Mouse (Mus musculus): ENCODE results near the gene Rnf168.

DNA sequence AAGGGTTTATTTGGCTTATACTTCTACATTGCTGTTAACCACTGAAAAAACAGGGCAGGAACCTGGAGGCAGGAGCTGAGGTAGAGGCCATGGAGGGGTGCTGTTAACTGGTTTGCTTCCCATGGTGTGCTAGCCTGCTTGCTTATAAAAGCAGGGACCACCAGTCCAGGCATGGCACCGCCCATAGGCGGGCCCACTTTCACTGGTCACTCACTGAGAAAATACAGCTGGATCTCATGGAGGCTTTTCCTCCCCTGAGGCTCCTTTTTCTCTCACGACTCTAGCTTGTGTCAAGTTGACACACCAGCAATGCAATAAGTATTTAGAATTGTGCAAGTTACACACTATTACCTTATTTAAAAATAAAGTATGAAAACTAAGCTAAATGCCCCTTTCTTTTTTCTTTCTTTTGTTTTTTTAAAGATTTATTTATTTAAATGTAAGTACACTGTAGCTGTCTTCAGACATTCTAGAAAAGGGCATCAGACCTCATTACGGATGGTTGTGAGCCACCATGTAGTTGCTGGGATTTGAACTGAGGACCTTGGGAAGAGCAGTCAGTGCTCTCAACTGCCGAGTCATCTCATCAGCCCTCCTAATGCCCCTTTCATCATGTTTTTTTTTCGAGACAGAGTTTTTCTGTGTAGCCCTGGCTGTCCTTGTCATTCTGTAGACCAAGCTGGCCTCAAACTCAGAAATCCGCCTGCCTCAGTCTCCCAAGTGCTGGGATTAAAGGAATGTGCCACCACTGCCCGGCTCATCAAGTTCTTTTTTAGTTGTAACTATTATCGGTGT, 53.8 kb downstream of the Rnf168 start:
- TF ChIP-seq CTCF (IDR thresholded peaks at IDR 0.05; ENCODE audit: borderline replicate concordance, extremely low read depth, insufficient read depth, insufficient read length), result no peak
- TF ChIP-seq POLR2A (IDR thresholded peaks at IDR 0.05; ENCODE audit: borderline replicate concordance, extremely low read depth, insufficient read depth, insufficient read length, poor library complexity, severe bottlenecking), result no peak

Data from brain, embryonic 14.5 days (tissue).